Mouse (Mus musculus) cerebellum, adult 18-20 months (tissue): ENCODE measurements around the gene Vmn1r2.
"Not testable (repeated sequence)": the region's sequence is repeated elsewhere in the genome, so short reads cannot be mapped to it uniquely, and the experiment has no call there.

Source experiments
- DNase-seq, 2 experiments: peaks; one replicate each; pipeline ENCODE4 v3.0.0; 2021

Vmn1r2 gene

DNA sequence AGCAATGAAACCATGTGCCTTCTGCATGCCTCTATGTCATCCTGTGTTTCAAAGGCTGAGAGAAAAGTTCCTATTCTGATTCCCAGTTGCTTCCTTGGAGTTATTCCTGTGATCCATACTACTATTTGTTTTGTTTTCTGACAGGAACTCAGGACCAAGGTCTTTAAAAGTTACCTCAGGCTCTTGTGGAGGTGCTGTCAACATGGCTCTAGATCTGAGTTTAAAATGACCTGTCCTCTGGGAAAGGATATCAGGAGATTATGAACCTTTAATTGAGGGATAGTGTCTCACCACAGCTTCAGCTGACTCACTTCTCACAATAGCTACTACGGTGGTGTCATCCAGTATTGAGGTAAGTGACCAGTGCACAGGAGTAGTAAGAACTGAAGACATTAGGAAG, at the start of gene Vmn1r2:
Vmn1r2 (plus strand) TSS at position 301 of the 400 bp plus-strand sequence.
- DNase-seq: not testable (repeated sequence)

DNA sequence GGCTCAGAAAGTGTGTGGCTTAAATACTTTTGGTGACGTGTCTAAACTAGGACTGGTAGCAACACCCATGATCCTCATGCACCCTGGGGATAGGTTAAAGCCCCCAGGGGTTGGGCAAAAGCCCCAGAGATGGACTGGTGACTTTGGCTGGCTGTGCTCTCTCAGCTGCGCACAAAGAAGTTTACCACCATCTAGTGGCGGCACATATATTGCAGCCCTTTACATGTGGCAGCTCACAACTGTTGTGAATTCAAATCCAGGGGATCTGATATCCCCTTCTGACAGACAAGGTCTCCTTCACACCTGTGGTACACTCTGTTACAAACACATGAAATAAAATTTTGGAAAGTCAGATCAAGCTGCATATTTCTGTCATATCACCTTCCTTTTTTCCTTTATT, 19.2 kb upstream of the Vmn1r2 start:
- not testable (repeated sequence) for DNase-seq

DNA sequence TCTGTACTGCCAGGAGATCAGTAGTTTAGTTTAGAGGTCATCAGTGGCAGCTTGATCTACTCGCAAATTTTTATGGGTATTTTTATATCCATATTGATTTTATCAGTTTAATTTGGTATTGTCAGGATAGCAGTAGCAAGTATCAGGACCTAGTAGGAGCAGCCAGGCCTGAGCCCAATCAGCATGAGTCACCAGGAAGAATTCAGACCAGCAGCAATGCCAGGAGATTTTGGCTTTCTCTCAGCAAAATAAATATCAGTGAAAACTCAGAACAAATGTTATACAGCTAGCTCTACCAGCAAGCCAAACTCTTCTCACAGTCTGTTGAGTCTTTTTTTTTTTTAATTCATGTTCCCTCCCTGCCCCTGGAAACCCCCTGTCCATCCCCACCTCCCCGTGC, 13.8 kb upstream of the Vmn1r2 start:
- DNase-seq: not testable (repeated sequence)

DNA sequence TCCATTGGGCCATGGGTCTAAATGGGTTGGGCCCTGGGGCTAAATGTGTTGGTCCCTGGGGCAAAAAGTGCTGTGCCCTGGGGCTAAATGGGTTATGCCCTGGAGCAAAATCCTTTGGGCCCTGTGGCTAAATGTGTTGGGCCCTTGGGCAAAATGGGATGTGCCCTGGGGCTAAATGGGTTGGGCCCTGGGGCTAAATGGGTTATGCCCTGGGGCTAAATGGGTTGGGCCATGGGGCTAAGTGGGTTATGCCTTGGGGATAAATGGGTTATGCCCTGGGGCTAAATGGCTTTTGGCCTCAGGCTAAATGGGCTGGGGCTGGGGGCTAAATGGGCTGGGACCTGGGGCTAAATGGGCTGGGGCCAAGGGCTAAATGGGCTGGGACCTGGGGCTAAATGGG, 2.7 kb upstream of the Vmn1r2 start:
- not testable (repeated sequence) for DNase-seq

DNA sequence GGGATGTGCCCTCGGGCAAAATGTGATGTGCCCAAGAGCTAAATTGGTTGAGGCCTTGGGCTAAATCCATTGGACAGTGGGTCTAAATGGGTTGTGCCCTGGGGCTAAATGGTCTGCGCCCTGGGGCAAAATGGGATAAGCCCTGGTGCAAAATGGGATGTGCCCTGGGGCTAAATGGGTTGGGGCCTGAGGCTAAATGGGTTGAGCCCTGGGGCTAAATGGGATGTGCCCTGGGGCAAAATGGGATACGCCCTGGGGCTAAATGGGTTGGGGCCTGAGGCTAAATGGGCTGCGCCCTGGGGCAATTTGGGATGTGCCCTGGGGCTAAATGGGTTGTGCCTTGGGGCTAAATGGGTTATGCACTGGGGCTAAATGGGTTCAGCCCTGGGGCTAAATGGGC, 2.1 kb upstream of the Vmn1r2 start:
- peak in 1 of 2 experiments; percentile 15 for DNase-seq

DNA sequence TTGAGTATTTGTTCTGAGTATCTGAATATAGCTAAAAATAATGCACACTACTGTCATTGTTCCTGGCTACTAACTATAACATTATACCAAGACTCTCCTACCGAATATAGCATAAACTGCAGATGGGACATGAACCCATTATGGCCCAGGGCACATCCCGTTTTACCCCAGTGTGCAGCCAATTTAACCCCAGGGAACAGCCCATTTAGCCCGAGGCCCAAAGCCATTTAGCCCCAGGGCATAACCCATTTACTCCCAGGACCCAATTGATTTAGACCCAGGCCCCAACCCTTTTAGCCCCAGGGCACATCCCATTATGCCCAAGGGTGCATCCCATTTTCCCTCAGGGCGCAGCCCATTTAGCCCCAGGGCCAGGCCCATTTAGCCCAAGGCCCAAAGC, 7.5 kb downstream of the Vmn1r2 start:
- DNase-seq: not testable (repeated sequence)

DNA sequence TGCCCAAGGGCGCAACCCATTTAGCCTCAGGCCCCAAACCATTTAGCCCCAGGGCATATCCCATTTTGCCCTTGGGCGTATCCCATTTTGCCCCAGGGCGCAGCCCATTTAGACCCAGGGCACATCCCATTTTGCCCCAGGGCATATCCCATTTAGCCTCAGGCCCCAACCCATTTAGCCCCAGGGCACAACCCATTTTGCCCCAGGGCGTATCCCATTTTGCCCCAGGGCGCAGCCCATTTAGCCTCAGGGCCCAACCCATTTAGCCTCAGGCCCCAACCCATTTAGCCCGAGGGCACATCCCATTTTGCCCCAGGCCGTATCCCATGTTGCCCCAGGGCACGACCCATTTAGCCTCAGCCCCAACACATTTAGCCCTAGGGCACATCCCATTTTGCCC, 8.6 kb downstream of the Vmn1r2 start:
- DNase-seq: not testable (repeated sequence)

DNA sequence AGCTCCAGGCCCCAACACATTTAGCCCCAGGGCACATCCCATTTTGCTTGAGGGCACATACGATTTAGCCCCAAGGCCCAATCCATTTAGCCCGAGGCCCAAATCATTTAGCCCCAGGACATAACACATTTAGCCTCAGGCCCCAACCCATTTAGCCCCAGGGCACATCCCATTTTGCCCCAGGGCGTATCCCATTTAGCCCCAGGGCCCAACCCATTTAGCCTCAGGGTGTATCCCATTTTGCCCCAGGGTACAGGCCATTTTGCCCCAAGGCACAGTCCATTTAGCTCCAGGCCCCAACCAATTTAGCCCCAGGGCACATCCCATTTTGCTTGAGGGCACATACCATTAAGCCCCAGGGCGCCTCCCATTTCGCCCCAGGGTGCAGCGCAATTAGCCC, 9.1 kb downstream of the Vmn1r2 start:
- DNase-seq: not testable (repeated sequence)

DNA sequence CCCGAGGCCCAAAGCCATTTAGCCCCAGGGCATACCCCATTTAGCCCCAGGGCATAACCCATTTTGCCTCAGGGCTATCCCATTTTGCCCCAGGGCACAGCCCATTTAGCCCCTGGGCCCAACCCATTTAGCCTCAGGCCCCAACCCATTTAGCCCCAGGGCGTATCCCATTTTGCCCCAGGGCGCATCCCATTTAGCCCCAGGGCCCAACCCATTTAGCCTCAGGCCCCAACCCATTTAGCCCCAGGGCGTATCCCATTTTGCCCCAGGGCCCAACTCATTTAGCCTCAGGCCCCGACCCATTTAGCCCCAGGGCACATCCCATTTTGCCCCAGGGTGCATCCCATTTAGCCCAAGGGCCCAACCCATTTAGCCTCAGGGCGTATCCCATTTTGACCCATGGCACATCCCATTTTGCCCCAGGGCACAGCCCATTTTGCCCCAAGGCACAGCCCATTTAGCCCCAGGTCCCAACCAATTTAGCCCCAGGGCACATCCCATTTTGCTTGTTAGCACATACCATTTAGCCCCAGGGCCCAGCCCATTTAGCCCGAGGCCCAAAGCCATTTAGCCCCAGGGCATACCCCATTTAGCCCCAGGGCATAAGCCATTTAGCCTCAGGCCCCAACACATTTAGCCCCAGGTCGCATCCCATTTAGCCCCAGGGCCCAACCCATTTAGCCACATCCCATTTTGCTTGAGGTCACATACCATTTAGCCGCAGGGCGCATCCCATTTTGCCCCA, 9.8 kb downstream of the Vmn1r2 start:
- peak in 1 of 2 experiments; percentile 11 for DNase-seq

DNA sequence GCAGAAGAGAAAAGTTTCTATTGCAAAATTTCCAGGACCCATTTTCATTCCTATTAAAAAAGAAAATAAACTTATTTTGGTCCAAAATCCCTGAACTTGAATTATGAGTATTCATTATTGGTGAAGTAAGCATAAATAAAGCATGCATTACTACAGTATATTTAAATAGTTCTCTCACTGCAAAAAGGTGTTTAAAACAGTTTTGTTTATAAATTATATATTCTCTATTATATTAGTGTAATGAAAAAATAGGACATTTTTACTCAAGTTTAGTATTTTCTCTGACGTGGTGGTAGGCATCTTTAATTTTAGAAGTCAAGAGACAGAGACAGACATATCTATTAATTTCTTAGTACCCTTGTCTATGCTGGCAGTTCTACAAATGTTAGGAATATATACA, 18.1 kb downstream of the Vmn1r2 start, which contains the start of gene Vmn1r3:
Vmn1r3 (minus strand) TSS at position 101 of the 400 bp plus-strand sequence.
- DNase-seq: not testable (repeated sequence)

DNA sequence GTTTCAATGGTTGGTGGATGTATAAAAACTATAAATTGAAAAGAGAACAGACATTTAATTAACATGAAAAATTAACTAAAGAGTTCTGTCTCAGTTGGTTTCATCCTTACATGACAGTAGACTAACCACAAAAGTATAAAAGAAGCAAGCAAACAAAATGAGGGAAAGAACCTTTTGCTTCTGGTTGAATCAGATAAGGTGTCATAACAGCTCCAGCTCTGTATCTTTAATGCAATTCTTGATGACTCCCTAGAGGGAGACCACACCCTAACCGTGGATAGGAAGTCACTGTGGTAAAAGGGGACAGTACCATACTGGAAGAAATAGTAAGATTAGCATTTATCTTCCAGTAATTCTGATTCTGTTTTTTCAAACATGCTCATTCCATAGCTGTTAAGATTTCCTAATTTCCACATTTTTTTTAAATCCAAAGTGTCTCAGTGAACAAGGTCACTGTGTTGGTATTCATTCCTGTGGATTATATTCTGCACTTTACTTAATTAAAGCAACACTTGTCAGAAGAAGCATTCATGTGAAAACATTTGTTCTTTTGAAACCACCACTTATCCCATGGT, 42.6 kb downstream of the Vmn1r2 start:
- not testable (repeated sequence) for DNase-seq

DNA sequence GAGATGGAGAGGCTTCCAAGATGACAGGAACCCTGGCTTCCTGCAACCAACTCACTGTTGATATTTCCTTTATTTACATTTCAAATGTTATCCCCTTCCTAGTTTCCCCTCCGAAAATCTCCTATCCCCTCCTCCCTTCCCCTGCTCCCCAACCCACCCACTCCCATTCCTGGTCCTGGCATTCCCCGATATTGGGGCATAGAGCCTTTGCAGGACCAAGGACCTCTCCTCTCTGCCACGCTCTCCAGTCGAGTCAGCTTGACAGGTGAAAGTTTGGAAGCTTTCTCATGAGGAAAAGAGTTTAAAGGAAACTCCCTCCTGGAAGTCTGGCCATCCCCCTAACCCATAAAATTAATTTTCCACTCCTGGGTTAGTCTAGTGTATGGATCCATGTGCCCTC, 46.2 kb downstream of the Vmn1r2 start:
- DNase-seq: not testable (repeated sequence)

DNA sequence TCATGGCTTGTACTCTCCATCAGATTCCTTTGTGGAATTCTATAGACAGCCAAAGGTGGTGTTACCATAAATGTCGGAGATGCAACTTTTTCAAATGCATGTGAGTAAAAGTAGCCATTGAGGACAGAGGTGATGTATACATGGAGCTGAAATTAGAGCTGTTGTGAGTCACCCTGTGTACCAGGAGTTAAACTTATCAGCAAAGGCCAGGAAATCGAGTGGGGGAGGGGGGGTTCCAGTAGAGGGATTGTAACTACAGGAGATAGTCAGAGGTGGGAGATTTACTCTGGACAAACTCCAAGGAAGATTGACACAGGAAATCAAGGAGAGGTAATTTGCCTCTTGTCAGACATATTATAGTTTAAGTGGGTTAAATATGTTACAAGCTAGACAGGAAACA, 49.3 kb downstream of the Vmn1r2 start:
- DNase-seq: not testable (repeated sequence)
